Mouse (Mus musculus): ENCODE measurements at regions not wholly inside any gene's neighbourhood (a gene's known extent, or its start where the extent isn't known, plus 50 kb on each side); places are given as distances from the start of the nearest gene placed in this dataset.
"Not testable (repeated sequence)": the region's sequence is repeated elsewhere in the genome, so short reads cannot be mapped to it uniquely, and the experiment has no call there.

DNA sequence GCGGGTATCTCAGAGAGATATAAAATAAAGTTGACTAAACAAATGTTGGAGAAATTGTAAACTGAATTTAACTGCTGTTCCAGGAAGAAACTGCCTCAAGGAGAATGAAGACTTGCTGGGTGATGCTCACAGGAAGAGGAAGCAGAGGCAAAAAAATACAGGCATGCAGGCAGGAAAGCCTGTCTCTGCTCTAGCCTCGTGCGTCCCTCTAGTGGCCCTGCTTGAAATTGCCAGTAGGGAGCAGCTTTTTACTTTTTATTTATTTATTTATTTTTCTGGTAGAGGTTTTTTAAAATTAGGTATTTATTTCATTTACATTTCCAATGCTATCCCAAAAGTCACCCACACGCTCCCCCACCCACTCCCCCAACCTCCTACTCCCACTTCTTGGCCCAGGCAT is 118.1 kb downstream of the 4930474N05Rik start:
- no peak overlapping the region for H3K9ac ChIP-seq (ENCODE audit: low read depth, low read length)
- peak; percentile 2 for DNase-seq (ENCODE audit: extremely low read depth, low read depth, low spot score)
- H3K27me3 ChIP-seq (ENCODE audit: control insufficient read depth, insufficient read depth, low read length), result no peaks in the 10 kb centered on the region
- no peak overlapping the region for H3K27ac ChIP-seq (replicated peaks; ENCODE audit: insufficient read depth, low read depth, low read length)
- H3K36me3 ChIP-seq (ENCODE audit: control insufficient read depth, insufficient read depth, low read length), result no peaks in the 10 kb centered on the region
- H3K4me1 ChIP-seq (ENCODE audit: control insufficient read depth, insufficient read depth, low read length), result no peaks in the 10 kb centered on the region
- H3K79me2 ChIP-seq (ENCODE audit: control insufficient read depth, insufficient read depth, low read length), result no peaks in the 10 kb centered on the region
- H3K4me3 ChIP-seq (ENCODE audit: insufficient read depth, low read depth, low read length), result no peak overlapping the region
- TF ChIP-seq POLR2A (IDR thresholded peaks at IDR 0.05; ENCODE audit: extremely low read depth, insufficient read depth, low read length) (no peak), CTCF (IDR thresholded peaks at IDR 0.05; ENCODE audit: low read depth, low read length) (peak; percentile 54)
- whole genome bisulfite sequencing, result 37% methylated on average over 4 of the region's 4 CpGs

DNA sequence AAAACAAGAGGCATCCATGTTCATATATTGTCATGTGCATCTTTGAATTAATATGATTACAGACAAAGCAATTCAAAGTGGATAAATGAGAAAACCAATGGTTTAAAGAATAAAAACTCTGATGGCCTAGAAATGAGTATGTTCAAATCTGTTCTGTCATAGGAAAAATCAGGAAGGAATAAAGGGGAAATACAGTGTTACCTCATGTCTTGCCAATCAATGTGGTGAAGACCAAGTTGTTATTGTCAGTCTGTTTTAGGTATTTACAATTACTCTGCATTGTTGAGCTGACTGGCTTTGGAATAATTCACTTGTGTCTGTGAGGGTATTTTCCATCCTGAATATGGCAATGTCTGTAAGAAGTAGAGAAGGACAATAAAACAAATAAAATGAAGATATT is 151.1 kb downstream of the 4930474N05Rik start:
- Histone ChIP-seq H3K4me1 (ENCODE audit: control insufficient read depth, insufficient read depth, low read length) (no peaks in the 10 kb centered on the region), H3K27me3 (ENCODE audit: control insufficient read depth, insufficient read depth, low read length) (no peaks in the 10 kb centered on the region), H3K79me2 (ENCODE audit: control insufficient read depth, insufficient read depth, low read length) (no peaks in the 10 kb centered on the region), H3K36me3 (ENCODE audit: control insufficient read depth, insufficient read depth, low read length) (no peaks in the 10 kb centered on the region), H3K27ac (replicated peaks; ENCODE audit: insufficient read depth, low read depth, low read length) (no peak overlapping the region), H3K4me3 (ENCODE audit: insufficient read depth, low read depth, low read length) (no peak overlapping the region), H3K9ac (ENCODE audit: low read depth, low read length) (no peak overlapping the region)
- DNase-seq (ENCODE audit: extremely low read depth, low read depth, low spot score), result no peak
- TF ChIP-seq CTCF (IDR thresholded peaks at IDR 0.05; ENCODE audit: low read depth, low read length), result no peak
- TF ChIP-seq POLR2A (IDR thresholded peaks at IDR 0.05; ENCODE audit: extremely low read depth, insufficient read depth, low read length), result no peak

DNA sequence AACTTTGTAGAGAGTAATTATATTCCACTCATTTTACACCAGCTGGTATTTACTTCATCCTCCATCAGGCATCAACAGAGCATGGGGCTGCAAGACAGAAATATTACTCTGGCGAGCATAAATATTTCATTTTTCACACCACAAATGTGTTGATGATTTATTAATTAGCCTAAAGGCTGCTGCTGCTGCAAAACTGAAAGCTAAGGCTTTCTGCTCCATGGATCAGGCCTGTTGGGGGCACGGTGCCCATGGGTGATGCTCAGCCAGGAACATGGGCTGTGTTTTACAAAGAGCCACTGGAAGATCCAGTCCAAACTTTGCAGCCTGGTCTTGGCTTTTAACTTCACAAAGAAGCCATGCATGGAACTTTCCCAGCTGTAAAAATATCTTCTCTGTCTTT is 167.4 kb downstream of the 4930474N05Rik start:
- Histone ChIP-seq H3K4me3 (ENCODE audit: insufficient read depth, low read depth, low read length) (no peak overlapping the region), H3K27ac (replicated peaks; ENCODE audit: insufficient read depth, low read depth, low read length) (no peak overlapping the region), H3K27me3 (ENCODE audit: control insufficient read depth, insufficient read depth, low read length) (no peaks in the 10 kb centered on the region), H3K4me1 (ENCODE audit: control insufficient read depth, insufficient read depth, low read length) (no peaks in the 10 kb centered on the region), H3K79me2 (ENCODE audit: control insufficient read depth, insufficient read depth, low read length) (no peaks in the 10 kb centered on the region), H3K36me3 (ENCODE audit: control insufficient read depth, insufficient read depth, low read length) (no peaks in the 10 kb centered on the region), H3K9ac (ENCODE audit: low read depth, low read length) (no peak overlapping the region)
- TF ChIP-seq POLR2A (IDR thresholded peaks at IDR 0.05; ENCODE audit: extremely low read depth, insufficient read depth, low read length) (no peak), CTCF (IDR thresholded peaks at IDR 0.05; ENCODE audit: low read depth, low read length) (no peak)
- DNase-seq (ENCODE audit: extremely low read depth, low read depth, low spot score), result no peak
- 64% methylated on average over 2 of the region's 2 CpGs for WGBS

DNA sequence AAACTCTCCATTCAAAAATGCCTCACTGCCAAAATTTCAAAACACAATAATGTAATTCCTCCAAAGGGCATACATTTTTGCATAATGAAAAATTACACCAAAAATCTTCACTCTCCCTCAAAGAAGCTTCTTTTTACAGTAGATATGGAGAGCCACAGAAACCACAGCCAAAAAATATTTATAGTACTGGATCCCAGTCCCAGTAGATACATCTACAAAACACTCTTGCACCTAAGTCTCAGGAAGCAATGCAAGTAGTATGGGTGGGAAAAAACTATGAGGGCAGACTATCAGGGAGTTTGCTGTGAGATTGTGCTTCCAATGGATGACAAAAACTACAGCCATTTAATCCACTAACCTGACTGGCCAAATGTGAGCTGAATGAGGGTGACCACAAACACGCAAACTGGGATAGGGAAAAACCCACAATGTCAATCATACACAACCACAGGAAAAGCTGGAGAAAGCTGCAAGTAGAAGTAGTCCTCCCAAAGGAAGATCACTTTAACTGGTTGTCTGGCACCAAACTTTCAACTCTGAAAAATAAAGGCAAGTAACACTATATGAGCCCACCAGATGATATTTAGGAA is 189.2 kb downstream of the 4930474N05Rik start:
- H3K4me3 ChIP-seq (ENCODE audit: insufficient read depth, low read depth, low read length), result no peak overlapping the region
- TF ChIP-seq CTCF (IDR thresholded peaks at IDR 0.05; ENCODE audit: low read depth, low read length), result no peak
- TF ChIP-seq POLR2A (IDR thresholded peaks at IDR 0.05; ENCODE audit: extremely low read depth, insufficient read depth, low read length), result no peak
- no peak overlapping the region for H3K27ac ChIP-seq (replicated peaks; ENCODE audit: insufficient read depth, low read depth, low read length)
- H3K27me3 ChIP-seq (ENCODE audit: control insufficient read depth, insufficient read depth, low read length), result no peaks in the 10 kb centered on the region
- DNase-seq (ENCODE audit: extremely low read depth, low read depth, low spot score), result no peak
- H3K9ac ChIP-seq (ENCODE audit: low read depth, low read length), result no peak overlapping the region
- H3K79me2 ChIP-seq (ENCODE audit: control insufficient read depth, insufficient read depth, low read length), result no peaks in the 10 kb centered on the region
- H3K4me1 ChIP-seq (ENCODE audit: control insufficient read depth, insufficient read depth, low read length), result no peaks in the 10 kb centered on the region
- 76% methylated on average over 1 of the region's 1 CpGs for WGBS
- no peaks in the 10 kb centered on the region for H3K36me3 ChIP-seq (ENCODE audit: control insufficient read depth, insufficient read depth, low read length)

DNA sequence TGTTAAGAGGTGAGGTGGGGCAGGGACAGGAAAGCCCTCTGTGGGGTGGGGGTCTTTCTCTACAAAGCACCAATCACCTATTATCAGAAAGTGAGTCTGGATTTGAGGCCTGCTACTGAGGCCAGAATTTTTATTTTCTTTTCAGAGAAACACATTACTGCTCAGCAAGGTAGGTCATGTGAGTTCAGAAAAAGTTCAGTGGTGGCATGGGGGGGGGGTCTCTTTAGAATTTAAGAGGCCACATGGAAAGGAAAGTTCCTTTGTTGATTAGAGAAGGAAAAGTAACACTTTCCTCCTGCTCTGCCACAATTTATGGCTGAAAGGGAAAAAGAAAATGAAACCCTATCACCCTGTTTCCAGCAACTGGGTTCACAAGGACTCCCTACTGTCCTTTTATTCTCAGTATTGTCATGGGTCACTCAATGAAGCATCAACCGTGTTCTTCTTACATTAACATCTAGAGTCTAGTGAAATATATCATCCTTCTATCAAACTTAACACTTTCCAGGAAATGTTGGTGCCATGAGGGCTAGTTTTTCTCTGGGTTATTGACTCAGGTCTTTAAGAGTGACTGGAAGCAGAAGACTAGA is 194.1 kb downstream of the 4930474N05Rik start:
- Histone ChIP-seq H3K4me3 (ENCODE audit: insufficient read depth, low read depth, low read length) (no peak overlapping the region), H3K27me3 (ENCODE audit: control insufficient read depth, insufficient read depth, low read length) (no peaks in the 10 kb centered on the region), H3K36me3 (ENCODE audit: control insufficient read depth, insufficient read depth, low read length) (no peaks in the 10 kb centered on the region), H3K27ac (replicated peaks; ENCODE audit: insufficient read depth, low read depth, low read length) (no peak overlapping the region), H3K79me2 (ENCODE audit: control insufficient read depth, insufficient read depth, low read length) (no peaks in the 10 kb centered on the region), H3K4me1 (ENCODE audit: control insufficient read depth, insufficient read depth, low read length) (no peaks in the 10 kb centered on the region), H3K9ac (ENCODE audit: low read depth, low read length) (no peak overlapping the region)
- DNase-seq (ENCODE audit: extremely low read depth, low read depth, low spot score), result no peak
- 58% methylated on average over 1 of the region's 1 CpGs for WGBS
- TF ChIP-seq POLR2A (IDR thresholded peaks at IDR 0.05; ENCODE audit: extremely low read depth, insufficient read depth, low read length) (no peak), CTCF (IDR thresholded peaks at IDR 0.05; ENCODE audit: low read depth, low read length) (no peak)

DNA sequence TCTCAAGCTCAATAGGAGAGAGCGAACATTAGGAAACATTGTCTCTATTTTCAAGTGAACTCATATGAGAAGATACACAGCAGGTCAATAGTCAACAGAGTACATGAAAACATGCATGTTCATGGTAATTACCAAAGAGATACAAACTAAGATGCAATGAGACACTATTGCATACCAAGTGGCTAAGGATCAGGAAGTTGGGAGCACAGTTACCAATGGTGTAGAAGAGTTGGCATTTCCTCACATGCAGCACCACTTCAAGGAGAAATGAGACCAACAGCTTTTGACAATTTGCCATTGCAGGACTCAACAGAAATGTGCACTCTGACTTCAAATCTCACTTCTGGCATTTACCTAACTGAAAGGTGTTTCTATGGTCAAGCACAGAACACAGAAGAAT is 215.6 kb downstream of the 4930474N05Rik start:
- H3K4me1 ChIP-seq (ENCODE audit: control insufficient read depth, insufficient read depth, low read length), result no peaks in the 10 kb centered on the region
- WGBS, result 83% methylated on average over 1 of the region's 1 CpGs
- TF ChIP-seq POLR2A (IDR thresholded peaks at IDR 0.05; ENCODE audit: extremely low read depth, insufficient read depth, low read length), result no peak
- no peaks in the 10 kb centered on the region for H3K36me3 ChIP-seq (ENCODE audit: control insufficient read depth, insufficient read depth, low read length)
- no peak overlapping the region for H3K4me3 ChIP-seq (ENCODE audit: insufficient read depth, low read depth, low read length)
- no peaks in the 10 kb centered on the region for H3K79me2 ChIP-seq (ENCODE audit: control insufficient read depth, insufficient read depth, low read length)
- H3K27me3 ChIP-seq (ENCODE audit: control insufficient read depth, insufficient read depth, low read length), result peaks cover 2% of the 10 kb centered on the region; the same call in 1 of the 2 replicates
- H3K9ac ChIP-seq (ENCODE audit: low read depth, low read length), result no peak overlapping the region
- no peak for DNase-seq (ENCODE audit: extremely low read depth, low read depth, low spot score)
- H3K27ac ChIP-seq (replicated peaks; ENCODE audit: insufficient read depth, low read depth, low read length), result no peak overlapping the region

DNA sequence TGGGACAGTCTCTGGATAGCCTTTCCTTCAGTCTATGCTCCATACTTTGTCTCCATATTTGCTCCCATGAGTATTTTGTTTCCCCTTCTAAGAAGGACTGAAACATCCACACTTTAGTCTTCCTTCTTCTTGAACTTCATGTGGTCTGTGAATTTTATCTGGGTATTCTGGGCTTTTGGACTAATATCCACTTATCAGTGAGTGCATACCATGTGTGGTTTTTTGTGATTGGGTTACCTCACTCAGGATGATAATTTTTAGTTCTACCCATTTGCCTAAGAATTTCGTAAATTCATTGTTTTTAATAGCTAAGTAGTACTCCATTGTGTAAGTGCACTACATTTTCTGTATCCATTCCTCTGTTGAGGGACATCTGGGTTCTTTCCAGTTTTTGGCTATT is 220.0 kb downstream of the 4930474N05Rik start:
- H3K79me2 ChIP-seq (ENCODE audit: control insufficient read depth, insufficient read depth, low read length); H3K27ac ChIP-seq (replicated peaks; ENCODE audit: insufficient read depth, low read depth, low read length); DNase-seq (ENCODE audit: extremely low read depth, low read depth, low spot score); H3K4me1 ChIP-seq (ENCODE audit: control insufficient read depth, insufficient read depth, low read length); H3K36me3 ChIP-seq (ENCODE audit: control insufficient read depth, insufficient read depth, low read length); H3K27me3 ChIP-seq (ENCODE audit: control insufficient read depth, insufficient read depth, low read length); H3K4me3 ChIP-seq (ENCODE audit: insufficient read depth, low read depth, low read length); H3K9ac ChIP-seq (ENCODE audit: low read depth, low read length): not testable (repeated sequence)
- WGBS, result 43% methylated on average over 1 of the region's 1 CpGs
